Mouse (Mus musculus) erythroblast, adult 5-6 weeks (primary cell): ENCODE data around the gene Lhb. TPM values are rescaled to one million over a fixed set of nuclear protein-coding genes. Genes with fewer than 3 reads are reported as not detected.

ENCODE experiments used
- ATAC-seq: replicated peaks from 2 replicates; pipeline ENCODE4 v1.8.0; 2016; ENCODE audit warnings: moderate number of reproducible peaks, mild to moderate bottlenecking, moderate TSS enrichment, inconsistent platforms; ENCODE audit not compliant: poor library complexity, low FRiP score, severe bottlenecking
- total RNA-seq, 2 experiments: library from RNA; stranded (forward) in 1 of 2; stranded (reverse) in 1 of 2; fragments of 150-400 nt in 1 of 2; fragments of 200-764, 138-1000 nt in 1 of 2; gene quantifications; 2 replicates each; pipeline versions ENCODE4 v1.2.3 to v1.2.4; 2015 to 2017; ENCODE audit warnings: low replicate concordance in 2 of 2

The Lhb gene
- total RNA-seq, 2 experiments from 2014 or later, result not detected

DNA sequence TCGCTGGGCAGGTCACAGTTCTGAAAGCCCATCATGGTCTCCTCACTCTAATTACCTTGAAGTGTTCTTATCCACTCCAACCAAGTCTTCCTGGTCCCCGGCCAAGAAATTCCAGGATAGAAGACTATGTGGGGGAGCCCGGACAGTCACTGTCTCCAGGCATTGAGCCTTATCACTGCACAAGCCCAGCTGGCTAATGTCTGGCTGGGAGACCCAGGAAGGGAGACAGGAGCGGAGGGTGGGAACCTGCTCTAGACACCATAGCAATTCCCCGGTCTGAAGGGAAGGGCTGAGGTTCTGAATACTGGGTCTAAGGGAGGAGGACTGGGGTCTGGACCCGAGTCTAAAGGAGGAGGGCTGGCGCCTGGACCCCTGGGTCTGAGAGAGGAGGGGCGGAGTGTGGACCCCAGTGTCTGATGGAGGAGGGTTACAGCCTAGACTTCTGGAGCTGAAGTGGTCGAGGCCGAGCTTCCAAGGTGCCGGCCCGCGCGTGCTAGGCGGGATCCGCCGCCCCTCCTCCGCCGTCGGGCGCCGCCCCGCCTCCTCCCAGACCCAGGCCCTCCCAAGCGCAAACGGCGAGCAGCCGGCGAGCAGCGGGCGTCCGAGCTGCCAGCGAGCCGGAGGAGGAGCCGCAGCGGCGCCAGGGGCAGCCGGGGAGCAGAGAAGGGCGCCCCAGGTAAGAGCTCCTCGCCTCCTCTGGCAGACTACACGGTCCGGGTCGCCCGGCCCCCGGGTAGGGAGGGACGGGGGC is 7.3 kb upstream of the Lhb start, which contains the start of gene Ntf5:
Gene Ntf5, plus strand, starts transcription at position 583 of the 751 bp plus-strand sequence.
- ATAC-seq, result no peak

GRCm38 (mm10) chr7:45413864-45414739 is 6.5 kb upstream of the Lhb start:
- no peak for ATAC-seq

GRCm38 (mm10) chr7:45414740-45415224 is 5.8 kb upstream of the Lhb start:
- ATAC-seq, result no peak

DNA sequence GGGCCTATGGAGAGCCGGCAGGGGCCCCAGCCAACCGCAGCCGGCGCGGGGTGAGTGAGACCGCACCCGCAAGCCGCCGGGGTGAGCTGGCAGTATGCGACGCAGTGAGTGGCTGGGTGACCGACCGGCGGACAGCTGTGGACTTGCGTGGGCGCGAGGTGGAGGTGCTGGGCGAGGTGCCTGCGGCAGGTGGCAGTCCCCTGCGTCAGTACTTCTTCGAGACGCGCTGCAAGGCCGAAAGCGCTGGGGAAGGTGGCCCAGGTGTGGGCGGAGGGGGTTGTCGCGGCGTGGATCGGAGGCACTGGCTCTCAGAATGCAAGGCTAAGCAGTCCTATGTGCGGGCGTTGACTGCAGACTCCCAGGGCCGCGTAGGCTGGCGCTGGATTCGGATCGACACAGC is 5.0 kb upstream of the Lhb start:
- no peak for ATAC-seq

- no peak for ATAC-seq
Observed at GRCm38 (mm10) chr7:45417962-45418492, 2.6 kb upstream of the Lhb start.

DNA sequence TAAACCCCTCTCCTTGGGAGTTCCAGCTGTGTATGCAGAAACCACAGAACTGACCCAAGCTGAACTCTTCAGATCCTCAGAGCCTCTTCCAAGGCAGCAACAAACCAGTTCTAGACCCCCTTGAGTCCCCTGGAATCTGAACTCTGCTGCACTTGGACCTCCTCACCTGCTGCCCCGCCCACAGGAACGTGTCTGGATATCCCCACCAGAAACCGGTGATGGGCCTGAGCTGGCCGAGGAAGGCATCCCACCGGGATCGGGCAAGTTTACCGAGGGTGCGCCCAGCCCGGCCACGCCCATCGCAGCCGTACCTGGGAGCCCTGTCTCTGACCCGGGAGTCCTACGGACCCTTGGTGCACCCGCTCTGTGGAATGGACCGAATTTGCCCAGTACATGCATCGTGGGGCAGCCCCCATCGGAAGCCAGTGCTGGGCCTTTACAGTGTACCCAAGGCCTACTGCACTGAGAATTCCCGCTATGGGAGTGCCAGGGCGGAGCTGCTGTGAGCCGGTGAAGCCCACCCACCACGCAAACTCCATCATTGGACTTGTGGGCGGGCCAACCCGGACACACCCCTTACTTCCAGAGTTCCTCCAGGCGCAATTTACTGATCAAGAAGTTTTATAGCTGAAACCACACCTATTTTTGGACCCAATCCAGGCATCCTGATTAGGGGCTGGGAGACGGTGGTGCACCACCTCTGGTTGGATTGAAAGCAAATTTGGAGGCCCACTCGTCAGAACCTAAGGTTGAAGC is 583 bp upstream of the Lhb start:
- ATAC-seq, result no peak

DNA sequence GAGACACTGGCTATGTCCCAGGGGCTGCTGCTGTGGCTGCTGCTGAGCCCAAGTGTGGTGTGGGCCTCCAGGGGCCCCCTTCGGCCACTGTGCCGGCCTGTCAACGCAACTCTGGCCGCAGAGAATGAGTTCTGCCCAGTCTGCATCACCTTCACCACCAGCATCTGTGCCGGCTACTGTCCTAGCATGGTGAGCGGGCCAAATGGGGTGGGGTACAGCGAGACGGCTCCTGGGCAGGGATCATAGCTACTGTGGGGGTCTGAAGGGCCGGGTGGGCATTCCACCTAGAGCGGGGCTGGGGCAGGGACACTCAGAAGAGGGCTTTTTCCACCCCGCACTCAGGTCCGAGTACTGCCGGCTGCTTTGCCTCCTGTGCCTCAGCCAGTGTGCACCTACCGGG is 574 bp downstream of the Lhb start:
- ATAC-seq, result no peak

DNA sequence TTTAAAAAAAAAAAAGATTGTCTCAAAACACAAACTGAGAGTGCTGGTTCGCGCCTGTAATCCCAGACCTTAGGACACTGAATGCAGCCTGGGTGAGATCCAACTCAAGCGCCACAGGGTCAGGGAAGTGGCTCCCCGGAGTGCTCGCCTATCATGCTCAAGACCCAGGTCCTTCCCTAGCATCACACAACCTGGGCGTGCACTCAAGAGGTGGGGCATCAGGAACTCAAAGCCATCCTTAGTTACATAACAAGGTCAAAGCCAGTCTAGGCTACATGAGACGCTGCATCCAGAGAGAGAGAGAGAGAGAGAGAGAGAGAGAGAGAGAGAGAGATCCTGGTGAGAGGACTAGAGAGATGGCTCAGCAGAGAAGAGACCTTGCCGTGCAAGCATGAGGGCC is 5.9 kb downstream of the Lhb start:
- ATAC-seq, result no peak

- ATAC-seq, result peak; percentile 5; the same call in 1 of the 2 replicates
Observed at GRCm38 (mm10) chr7:45433835-45434202, 13.2 kb downstream of the Lhb start.

- ATAC-seq, result peak; percentile 91
Observed at GRCm38 (mm10) chr7:45434203-45435015, 13.8 kb downstream of the Lhb start, which contains the start of gene Gys1. Gys1 (plus strand) TSS chr7:45434844.

- peak; percentile 9; the same call in 1 of the 2 replicates for ATAC-seq
Observed at GRCm38 (mm10) chr7:45435038-45435437, 14.4 kb downstream of the Lhb start.

GRCm38 (mm10) chr7:45436444-45436843 is 15.8 kb downstream of the Lhb start:
- no peak for ATAC-seq

DNA sequence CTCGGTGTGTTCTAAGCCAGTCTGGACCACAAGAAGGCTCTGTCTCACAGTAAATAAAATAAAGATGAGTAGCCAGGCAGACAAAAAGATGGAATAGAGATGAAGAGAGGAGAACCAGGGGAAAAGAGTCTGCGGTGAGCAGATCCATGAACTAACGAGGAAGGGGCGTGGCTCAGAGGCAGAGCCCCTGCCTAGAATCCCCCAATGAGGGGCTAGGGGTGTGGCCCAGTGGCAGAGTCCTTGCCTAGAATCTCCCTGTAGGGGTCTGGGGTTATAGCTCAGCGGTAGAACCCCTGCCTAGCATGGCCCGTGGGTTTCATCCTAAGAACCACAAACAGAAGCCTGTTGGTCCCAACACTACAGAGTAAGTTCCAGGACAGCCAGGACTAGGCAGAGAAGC is 16.4 kb downstream of the Lhb start:
- no peak for ATAC-seq

GRCm38 (mm10) chr7:45437521-45438276 is 17.1 kb downstream of the Lhb start, which contains the start of gene Ruvbl2:
Ruvbl2 (minus strand) TSS chr7:45438096.
- ATAC-seq, result no peak

DNA sequence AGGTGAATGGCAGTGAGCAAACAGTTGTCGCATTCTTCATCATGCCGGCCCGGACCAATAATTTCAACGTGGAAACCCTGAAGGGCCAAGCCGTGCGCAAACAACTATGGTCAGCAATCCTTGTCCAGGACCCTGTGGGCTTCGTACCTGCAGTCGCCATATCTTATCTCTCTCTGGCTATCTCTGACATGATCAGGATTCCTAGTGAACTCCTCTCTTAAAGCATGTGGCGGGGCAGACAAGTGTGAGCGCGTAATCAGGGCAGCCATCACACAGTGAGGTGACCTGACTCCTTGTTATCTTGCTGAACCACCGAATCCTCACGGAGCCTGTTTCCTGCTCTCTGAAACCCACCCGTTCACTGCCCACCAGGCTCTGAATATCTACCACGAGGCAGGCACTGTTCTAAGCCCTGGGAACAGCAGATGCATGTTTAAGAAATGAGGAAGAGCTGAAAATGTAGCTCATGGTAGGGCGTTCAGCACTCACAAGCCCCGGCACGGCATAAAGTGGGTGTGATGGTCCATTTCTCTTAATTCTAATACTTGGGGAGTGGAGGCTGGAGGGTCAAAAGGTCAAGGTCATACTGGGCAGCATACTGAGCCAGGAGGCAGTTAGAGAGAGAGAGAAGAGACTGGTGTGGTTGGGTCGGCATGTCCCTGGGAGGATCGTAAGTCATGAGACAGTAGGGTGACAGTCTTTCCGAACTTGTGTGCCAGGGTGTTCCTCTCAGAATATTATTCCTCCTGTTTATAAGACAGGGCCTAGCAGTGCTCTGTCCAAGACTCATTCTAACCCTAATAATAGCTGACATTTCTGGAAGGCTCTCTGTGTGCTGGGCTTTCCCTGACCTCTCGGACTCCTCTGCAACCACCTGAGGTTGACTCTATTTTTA is 23.2 kb downstream of the Lhb start:
- ATAC-seq, result no peak

DNA sequence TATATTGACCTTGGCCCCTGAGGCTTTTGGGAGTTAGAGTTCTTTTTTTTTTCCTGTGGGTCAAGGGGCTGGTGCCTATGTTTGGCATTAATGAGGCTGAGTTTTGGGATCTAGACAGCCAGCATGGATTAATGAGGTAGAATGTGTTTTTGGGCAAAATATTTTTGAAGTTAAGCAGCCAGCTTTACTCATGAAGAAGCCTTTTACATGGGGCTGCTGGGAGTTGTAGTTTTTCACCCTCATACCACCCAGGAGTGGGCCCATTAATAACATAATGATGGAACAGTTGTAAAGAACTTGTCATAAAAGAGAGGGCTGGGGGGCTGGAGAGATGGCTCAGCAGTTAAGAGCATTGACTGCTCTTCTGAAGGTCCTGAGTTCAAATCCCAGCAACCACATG is 26.0 kb downstream of the Lhb start:
- no peak for ATAC-seq

DNA sequence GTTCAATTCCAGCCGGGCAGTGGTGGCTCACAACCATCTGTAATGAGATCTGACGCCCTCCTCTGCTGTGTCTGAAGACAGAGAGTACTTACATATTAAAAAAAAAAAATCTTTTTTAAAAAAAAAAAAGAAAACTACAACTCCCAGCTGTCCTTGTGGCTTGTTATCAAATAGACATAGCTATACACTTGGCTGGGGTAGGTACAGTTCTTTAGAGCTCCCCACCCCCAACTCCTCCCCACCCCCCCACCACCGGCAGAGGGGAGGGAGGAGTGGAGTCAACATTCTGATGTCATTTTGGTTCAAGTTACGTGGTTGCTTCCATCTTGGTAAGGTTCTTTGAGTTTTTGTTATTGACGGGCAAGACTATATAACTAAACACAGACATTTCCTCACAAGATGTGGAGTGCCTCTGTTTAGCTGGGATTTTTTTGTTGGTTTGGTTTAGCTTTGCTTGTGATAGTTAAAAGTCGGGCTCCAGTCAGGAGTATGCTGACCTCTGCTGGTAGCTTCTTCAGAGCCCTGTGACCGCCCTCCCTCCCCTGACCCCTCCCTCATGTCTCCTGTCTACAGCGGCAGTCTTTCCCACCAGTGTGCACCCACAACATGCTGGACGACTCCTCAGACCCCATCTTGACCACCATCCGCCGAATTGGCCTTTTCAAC is 26.8 kb downstream of the Lhb start:
- no peak for ATAC-seq
